Mouse (Mus musculus): ENCODE measurements around the gene Srp14.

Srp14 gene

DNA sequence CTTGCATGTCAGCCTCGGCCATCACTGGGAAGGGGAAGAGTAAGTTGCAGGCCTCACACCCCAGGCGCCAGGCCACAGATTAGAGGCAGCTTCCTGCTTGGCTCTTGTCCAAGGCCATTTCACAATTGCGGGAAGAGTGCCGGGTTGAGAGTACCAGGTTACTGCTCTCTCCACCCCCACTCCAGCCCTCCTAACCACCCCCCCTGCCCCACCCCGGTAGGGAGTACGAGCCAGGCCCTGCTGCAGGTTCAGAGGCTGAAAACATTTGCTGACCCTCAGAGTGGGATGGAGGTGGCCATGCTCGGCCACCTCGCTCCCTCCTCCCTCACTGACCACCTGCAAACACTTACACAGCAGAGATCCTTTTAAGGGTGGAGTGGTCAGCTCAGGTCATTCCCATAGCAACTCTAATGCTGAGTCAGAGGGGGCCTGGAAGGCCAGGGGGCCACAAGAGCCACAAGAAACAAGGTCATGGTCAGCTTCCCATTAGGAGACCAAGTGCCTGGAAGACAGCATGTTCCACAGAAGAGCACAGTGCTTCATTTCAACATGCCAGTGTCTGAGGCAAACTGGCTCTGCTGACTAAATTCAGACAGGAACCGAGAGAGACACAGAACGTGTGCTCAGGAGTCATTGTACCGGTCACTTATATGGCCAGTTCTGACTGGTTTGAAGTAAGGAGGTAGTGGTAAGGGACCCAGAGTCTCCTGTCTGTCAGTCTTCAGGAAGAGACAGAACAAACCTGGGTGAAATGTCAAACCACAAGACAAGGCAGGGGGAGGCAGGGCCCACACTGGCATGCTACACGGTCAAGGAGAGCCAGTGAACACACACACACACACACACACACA lies 11.0 kb upstream of the Srp14 start:
- in situ Hi-C loops (cut with MboI, MseI) = no loop called here

DNA sequence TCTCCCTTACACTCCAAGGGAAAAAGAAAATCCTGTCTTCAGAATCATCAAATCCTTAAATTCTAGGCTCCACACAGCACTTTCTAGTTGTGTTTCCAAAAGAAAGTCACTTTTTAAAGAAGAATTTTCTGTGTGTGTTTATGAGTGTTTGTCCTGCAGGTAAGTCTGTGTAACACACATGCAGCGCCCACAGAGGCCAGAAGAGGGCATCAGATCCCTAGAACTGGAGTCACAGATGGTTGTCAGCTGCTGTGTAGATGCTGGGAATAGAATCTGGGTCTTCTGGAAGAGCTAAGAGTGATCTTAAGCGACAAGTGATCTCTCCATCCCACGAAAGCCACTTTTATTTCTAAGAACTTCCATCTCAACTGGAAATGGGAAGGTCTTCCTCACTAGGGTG lies 8.3 kb upstream of the Srp14 start:
- in situ Hi-C loops (cut with MboI, MseI) = loop anchor here (5.0 kb wide), 2 partner anchors 54 to 114 kb away; no protein-coding TSS in a partner anchor

DNA sequence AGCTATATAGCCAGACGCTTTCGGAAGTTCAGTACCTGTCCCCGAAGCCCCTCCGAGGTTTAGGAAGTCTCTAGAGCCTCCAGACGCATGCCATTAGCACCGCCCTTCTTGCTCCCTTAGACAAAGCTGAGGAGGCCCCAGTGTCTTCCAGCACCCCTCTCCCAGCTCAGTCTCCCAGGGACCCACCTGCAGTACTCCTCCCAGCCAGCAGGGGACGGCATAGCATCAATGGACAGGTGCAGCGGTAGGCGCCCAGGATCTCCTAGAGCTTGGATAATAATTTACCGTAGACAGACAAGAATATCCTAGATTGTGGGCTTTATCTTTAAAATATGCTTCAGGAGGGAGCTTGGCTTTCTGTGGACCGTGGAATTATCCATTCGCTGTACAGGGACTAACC lies 7.4 kb upstream of the Srp14 start:
- in situ Hi-C loops (cut with MboI, MseI) = loop anchor here (5.0 kb wide), 2 partner anchors 55 to 115 kb away; no protein-coding TSS in a partner anchor

DNA sequence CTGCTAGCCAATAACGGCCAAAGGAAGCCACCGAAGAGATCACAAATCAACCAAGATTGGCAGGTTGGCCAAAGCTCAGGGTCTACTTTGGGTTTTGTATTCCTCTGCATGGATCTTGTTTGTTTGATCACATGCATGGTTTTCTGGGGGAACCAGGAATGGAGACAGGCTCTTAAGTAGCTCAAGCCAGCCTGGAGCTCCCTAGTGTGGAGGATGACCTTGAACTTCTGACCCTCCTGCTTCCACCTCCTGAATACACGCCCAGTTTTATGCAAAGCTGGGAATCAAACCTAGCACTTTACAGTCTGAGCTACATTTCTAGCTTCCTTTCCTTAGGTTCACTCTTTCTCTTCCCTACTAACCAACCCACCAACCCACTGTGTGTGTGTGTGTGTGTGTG lies 5.9 kb upstream of the Srp14 start:
- in situ Hi-C loops (cut with MboI, MseI) = loop anchor here (5.0 kb wide), 2 partner anchors 57 to 117 kb away; no protein-coding TSS in a partner anchor

DNA sequence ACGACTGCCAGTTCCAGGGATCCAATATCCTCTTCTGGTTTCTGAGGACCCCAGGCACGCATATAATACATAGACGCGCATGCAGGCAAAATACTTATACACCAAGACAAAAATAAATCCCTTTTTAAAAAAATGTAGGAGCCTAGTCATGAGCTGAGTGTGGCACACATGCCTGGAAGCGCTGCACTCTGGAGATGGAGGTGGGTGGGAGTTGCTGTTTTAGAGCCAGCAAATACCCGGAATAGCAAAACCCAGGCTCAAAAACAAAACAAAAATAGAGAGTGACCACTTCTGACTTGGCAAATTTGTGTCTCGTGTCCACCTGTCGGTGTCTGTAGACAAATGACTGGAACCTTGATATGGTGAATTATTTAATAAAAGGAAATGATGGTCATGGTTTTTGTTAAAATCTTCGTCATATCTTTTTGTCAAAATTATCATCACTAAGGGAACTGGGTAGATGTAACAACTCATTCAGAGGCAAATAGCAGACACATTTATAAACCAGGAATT lies 4.9 kb upstream of the Srp14 start:
- in situ Hi-C loops (cut with MboI, MseI) = no loop called here

DNA sequence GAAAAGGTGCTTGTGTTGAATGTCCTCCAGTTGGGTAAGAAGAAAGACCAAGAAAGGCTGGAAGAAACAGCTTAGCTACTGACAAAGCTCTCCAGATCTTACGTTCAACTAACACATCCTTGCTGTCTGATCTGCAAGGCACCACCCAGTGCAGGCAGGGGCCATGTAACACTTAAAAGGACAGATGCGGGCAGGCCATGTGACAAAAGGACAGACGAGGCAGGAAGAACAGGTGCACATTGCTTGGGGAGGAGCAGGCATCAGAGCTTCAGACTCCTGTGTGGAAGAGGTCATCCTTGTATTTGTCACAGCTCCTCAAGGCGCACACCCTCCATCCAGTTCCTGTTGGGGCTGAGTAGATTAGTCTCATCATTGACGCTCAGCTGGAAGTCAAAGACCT lies 3.5 kb upstream of the Srp14 start:
- in situ Hi-C loops (cut with MboI, MseI) = no loop called here

DNA sequence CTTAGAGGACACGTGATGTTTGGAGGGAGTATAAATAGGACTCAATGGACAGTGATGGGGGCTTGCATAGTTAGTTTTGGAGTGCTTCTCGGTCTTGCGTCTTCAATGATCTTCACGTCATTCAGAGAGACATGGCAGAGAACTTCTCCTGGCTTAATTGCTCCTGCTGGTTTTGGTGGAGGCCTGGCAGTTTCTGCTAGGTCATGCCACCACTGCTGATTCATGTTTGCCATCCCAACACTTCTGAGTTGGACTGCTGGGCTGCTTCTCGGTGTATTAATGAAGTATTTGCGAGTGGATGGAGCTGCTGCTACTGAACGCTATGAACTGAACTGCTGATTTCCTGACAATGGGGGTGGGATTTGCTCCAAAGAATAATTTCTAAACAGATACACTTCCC lies 1.4 kb upstream of the Srp14 start:
- in situ Hi-C loops (cut with MboI, MseI) = no loop called here

DNA sequence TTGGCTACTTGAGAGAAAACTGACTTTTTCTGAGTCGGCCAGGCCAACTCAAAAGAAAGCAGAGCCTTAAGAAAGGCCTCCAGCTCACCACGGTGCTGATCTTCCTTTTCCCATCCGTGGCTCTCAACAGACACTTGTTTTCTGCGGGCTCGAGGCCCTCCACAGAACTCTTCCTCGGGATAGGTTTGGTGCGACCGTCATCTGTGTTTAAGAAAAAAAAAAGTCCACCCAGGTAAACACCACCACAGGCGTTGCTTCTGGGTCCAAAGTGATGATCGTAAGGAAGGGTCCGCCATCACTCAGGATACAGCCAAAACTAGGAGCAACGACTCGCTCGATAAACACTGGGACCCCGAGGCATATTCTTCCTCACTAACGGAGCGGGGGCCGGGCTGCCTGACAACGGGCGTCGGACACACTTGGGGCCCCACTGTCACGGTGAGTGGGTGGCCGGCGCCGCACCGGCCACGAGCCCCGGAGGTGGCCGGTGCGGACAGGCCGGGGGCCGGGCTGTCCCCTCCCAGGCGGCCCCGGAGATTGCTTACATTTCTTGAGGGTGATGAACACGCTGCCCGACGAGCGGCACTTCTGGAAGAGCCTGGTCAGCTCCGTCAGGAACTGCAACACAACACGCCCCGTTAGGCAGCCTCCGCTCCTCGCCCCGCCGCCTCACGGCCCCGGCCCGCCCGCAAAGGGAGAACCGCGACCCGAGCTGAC lies 520 bp downstream of the Srp14 start:
- in situ Hi-C loops (cut with MboI, MseI) = no loop called here

DNA sequence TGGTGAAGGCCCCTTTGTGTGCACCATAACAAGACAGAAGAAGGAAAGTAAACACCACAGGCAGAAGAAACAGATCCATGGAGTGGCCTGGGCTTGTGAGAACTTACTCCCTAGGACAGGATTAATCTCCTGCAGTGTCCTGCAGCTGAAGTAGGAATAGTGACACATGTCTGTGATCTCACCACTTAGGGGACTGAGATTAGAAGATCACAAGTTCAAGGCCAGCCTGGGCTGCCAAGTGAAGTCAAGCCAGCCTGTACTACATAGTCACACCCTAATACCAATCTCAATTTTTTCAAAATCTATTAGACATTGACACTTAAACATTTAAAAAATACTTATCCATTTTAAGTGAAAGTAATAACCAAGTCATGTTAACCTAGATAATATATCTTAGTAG lies 11.2 kb downstream of the Srp14 start:
- in situ Hi-C loops (cut with MboI, MseI) = no loop called here

DNA sequence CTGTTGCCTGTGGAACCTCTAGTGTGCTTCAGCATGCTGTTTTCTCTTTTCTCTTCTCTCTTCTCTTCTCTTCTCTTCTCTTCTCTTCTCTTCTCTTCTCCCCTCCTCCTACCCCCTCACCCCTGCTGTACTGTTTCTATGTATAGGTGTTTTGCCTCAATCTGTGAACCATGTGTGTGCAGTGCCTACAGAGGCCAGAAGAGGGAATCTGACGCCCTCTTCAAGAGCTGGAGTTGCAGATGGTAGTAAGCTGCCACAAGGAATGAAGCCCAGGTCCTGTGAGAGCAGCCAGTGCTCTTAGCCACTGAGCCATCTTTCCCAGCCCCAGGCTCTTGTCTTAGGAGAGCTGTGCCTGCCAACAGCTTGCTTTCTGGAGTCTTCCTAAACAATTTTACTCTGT lies 12.9 kb downstream of the Srp14 start:
- in situ Hi-C loops (cut with MboI, MseI) = no loop called here

DNA sequence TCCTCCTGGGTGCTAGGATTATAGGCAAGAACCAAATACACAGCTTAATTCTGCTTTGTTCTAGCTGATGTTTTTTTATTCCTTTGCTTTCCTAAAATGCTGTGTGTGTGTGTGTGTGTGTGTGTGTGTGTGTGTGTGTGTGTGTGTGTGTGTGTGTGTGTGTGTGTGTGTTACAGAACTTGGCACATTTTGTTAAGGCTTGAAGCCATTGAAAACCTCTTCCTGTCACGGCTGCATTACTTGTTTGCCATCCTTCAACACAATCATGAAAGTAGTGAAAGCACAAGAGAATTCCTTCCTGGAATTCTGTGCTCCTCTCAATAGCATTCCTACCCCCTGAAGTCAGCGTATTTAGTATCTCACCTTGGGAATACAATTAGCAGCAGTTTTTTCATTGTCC lies 13.6 kb downstream of the Srp14 start:
- in situ Hi-C loops (cut with MboI, MseI) = no loop called here

DNA sequence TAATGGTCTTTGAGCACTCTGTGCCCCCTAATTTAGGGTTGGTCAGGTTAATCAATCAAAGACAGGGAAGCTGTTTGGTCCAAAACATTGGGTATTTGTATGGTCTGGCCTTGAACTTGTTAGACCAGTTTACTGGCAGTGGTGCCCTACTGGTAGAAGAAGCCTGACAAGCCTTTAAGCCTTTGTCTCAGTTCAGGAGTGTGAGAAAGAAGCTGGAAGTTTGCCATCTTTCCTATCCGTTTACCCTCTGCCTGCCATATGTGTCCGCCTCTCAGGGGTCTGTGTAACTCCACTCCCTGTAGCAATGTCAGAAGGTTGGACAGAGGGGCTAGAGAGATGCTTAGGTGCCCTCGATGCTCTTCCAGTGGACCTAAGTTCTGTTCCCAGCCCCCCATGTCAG lies 15.1 kb downstream of the Srp14 start:
- in situ Hi-C loops (cut with MboI, MseI) = no loop called here

DNA sequence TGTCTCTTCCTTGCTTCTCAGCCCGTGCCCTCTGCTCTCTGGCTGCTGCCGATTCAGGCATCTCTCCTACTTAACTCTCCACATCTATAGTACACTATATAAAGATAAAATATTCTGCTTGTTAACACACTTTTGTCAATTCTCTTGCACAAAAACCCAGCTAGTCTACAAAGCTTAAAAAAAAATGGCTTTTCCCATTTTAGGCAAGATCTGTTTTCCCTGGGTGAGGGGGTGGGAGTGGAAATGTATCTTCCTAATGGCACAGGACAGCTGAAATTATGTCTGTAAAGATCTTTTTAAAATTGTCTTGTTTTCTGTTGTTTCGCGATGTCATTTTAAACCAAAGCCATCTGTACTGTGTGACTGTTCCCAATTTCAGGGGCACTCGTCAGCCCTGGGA lies 16.0 kb downstream of the Srp14 start:
- in situ Hi-C loops (cut with MboI, MseI) = no loop called here

DNA sequence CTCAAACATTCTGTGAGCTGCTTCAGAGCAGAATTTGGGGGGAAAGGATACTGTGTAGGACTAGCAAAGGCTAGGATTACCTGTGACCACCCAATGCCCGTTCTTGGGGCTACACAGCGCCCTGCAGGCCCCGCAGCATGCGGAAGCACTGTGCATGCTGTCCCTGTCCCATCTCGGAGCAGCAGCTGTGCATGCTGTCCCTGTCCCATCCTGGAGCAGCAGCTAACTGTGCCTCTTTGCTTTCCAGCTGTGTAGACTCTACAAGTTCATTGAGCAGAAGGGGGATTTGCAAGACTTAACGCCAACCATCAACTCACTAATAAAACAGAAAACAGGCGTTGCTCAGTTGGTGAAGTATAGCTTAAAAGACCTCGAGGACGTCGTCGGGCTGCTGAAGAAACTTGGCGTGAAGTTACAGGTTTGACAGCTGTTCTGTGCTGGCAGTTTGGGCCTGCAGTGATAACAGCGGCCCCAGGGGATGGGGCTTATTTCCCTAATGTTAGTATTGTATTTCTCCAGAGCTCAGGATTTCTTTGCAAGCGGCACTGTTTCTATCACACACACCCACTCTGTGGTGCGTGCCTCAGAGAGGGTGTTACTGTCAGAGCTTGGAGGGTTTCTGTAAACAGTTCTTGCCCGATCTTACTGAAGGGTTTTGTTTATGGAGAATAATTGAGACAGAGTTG lies 17.9 kb downstream of the Srp14 start:
- in situ Hi-C loops (cut with MboI, MseI) = no loop called here

DNA sequence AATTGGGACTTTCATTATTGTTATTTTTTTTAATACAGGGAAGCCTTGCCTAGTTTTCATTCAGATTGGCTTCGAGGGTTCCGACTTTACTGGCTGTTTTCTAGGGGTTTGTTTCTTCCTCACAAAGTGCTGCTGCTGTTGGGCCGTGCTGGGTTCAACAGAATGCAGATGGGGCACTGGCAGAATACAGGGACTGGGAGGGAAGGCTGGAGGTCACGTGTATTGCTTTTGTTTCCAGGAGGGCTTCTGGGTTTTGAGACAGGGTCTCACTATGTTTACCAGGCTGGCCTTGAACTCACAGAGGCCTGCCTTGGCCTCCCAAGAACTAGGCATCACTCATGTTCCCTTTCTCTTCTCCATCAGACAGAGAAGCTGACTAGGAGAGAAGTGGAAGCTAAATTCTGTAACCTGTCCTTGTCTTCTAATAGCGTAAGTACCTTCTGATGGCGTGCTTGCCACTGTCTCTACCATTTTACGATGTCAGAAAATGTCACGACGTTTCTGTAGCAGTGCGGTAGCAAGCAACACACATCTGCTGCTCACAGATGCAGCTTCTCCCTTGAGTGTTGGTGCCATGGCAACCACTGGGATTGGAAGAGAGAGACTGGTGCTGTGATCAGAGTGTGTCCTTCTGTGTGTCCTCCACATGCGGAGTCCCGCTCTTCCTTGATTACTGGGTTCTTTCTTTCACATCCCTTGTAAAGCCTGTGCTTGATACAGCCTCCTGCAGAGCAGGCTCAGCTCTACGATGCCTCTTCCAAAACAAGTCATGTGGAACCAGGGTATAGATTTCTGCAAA lies 21.8 kb downstream of the Srp14 start:
- in situ Hi-C loops (cut with MboI, MseI) = no loop called here

DNA sequence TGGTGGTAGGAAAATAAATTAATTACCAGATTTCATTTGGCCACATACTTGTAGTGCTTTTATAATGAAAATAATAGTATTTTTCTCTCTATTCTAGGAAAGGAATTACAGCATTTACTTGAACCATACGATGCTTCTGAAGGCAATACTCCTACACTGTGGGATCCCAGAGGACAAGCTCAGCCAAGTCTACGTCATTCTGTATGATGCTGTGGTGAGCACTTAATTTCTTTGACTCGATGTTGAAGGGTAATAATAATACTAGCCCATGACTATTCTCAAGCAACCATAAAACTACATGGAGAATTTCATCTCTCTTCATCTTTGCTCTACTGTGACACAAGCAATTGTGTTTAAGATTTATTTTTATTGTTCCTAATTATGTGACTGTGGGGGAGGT lies 22.5 kb downstream of the Srp14 start:
- in situ Hi-C loops (cut with MboI, MseI) = no loop called here

DNA sequence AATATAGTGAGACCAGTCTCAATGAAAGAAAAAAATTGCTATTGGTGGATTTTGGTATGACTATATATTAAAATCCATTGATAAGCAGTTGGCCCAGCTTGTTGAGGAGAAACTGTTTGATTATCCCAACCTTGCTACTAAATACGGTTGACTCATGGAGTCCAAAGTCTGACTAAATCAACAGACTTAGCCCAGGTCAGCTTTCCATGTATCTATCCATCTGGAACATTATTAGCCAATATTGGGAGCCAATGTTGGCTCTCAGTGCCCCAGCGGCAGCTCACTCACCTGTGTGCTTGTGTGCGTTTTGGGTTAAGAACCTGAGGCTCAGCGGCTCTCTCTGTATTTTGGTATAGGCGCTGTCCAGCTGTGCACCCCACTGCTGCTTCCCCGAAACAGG lies 28.5 kb downstream of the Srp14 start:
- in situ Hi-C loops (cut with MboI, MseI) = no loop called here

DNA sequence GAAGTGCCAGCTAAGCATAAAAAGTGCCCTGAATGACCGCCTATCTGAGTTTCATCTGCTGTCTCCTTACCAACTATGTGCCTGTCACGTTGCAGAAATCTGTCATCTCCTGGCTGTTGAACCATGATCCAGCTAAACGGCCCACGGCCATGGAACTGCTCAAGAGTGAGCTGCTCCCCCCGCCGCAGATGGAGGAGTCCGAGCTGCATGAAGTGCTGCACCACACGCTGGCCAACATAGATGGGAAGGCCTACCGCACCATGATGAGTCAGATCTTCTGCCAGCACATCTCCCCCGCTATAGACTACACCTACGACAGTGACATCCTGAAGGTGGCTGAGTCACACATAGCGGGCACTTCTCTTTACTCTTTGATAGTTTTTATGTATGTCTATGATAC lies 31.3 kb downstream of the Srp14 start:
- in situ Hi-C loops (cut with MboI, MseI) = no loop called here

DNA sequence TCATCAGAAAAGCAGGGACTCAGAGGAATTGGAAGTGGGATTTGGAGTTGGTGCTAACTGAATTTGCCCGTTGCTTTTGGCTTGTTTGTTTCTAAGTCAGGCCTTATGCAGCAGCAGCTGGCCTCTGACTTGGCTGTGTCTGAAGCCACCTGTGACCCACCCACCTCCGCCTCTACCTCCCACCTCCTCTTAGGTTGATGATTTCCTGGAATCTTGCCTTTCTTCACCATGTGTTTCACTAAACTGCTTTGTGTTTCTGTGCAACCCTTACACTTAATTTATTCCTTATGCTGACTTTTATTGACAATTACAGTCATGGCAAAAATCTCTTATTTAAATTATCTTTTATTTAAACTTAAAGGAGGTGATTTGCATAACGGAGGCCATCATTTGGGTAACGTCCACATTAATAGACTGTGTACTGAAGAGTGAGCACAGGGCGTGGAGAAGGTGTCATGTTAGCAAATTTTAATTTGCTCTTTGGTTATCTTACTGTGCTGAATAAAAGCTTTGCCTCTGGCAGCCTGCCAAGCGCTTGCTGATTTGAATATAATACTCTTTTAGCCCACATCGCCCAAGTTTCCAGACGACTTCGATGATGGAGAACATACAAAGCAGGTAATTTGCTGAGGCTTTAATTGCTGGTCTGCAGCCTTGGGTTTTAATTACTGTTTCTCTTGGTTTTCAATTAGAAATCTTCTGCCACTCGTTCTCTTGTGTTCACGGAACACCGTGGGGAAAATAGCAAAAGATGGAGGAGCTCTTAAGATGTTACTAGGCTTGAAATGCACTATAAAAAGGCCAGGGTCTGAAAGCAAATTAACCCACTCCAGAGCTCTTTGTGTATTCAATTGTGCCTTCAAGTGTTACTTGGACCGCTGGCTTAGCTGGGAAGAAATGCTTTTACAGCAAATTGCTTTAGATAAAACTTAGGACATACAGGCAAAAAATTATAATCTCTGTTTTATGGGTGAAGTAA lies 33.5 kb downstream of the Srp14 start:
- in situ Hi-C loops (cut with MboI, MseI) = no loop called here

DNA sequence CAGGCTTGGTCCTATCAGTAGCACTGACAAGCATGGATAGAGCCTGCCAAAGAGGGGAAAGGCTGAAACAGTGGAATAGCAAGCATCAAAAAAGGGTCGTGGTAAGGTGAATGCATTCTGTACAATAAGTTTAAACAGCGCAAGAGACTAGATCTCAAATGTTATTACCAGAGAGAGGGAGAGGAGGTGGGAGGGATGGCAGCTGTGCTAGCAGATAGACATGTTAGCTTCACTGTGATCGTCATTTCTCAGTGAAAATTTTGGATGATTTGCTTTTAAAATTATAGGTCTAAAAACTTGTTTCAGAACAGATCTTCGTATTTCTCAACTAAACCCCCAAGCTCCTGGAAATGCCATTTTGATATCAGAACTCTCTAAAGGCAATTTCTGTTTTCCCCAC lies 36.8 kb downstream of the Srp14 start:
- in situ Hi-C loops (cut with MboI, MseI) = no loop called here
